Mouse (Mus musculus): Measurements from ENCODE around the gene Cntf.

Cntf gene

GRCm38 (mm10) chr19:12765308-12765707 lies at the start of gene Cntf:
Gene Cntf (minus strand): TSS chr19:12765632.
- no peak for DNase-seq (ENCODE audit: low spot score in 2 of 2)

DNA sequence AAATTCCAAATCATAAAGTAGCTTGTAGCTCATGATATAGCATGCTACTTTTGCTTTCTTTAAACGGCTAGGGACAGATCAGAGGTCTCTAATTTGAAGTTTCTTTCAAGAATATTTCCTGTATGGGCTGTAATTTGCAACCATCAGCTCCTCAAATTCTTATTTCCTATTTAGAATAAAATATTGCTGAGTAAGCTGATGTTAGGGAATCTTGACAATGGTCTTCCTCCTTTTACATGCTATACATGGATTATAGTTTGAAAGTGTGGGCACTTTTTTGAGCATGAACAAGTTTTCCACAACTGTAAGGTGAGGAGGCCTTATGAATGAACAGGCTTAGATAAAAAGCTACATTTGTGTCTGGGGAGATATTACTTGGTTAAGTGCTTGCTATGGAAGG lies 48.5 kb upstream of the Cntf start:
- no peak for DNase-seq (ENCODE audit: low spot score in 2 of 2)

GRCm38 (mm10) chr19:12812644-12813364 lies 47.4 kb upstream of the Cntf start:
- no peak for DNase-seq (ENCODE audit: low spot score in 2 of 2)

DNA sequence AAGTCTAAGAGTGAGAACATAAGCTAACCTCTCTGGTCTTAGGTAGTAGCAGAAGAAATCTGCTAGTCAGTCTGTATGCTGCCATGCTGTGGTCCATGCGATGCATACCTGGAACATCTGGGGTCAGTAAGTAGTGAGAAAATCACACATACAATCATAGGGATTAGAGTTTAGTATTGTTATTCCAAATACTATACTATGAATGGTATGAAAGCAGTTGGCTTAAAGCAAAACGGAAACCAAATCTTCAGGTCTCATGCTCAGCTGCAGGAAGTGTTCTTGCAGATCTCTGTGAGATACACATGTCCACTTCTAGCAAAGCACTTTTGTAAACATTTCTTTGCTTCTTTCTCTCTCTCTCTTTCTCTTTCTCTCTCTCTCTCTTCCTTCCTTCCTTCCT lies 40.8 kb upstream of the Cntf start:
- no peak for DNase-seq (ENCODE audit: low spot score in 2 of 2)

DNA sequence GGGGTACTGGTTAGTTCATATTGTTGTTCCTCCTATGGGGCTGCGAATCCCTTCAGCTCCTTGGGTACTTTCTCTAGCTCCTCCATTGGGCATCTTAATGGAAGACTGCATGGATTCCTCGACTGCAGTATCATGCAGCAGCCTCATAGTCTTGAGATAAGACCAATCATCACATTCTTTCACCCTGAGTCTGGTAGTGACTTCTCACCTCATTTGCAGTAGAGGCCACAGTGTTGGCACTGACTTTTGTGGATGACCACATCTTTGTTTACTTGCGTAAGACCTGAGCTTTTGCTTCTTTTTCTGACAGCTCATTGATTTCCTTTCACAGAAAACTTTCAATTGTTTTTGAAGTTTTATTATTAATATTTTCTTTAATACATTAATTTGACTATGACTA lies 40.3 kb upstream of the Cntf start:
- no peak for DNase-seq (ENCODE audit: low spot score in 2 of 2)

DNA sequence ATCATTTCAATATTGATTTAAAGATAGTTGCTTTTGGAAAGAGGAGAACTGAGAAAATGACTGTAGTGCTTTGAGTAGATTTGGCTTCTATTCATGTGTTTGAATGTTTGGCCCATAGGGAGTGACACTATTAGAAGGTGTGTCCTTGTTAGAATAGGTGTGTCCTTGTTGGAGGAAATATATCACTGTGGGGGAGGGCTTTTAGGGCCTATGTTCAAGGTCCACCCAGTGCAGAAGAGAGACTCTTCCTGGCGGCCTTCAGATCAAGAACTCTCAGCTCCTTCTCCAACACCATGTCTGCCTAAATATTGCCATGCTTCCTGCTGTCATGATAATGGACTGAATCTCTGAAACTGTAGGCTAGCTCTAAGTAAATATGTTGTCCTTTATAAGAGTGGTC lies 38.8 kb upstream of the Cntf start:
- DNase-seq (ENCODE audit: low spot score in 2 of 2) = no peak

GRCm38 (mm10) chr19:12802830-12803229 lies 37.4 kb upstream of the Cntf start:
- DNase-seq (ENCODE audit: low spot score in 2 of 2) = no peak

DNA sequence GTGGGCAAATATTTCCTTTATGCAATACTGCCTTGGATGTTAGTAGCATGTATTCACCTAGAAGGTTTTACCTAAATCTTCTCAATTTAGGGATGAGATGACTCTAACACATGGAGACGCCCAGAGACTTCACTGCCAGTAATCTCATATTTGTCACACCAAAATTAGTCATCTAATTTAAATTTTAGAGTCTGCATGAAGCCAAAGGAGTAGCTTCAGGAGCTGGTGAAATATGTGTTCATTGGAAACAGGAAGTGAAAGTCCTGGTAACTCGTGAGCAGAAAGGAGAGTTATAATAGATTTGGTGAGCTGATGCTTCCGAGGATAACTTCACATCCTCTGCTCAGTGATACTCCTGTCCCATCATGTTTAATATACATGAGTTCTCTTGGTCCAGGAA lies 35.6 kb upstream of the Cntf start:
- DNase-seq (ENCODE audit: low spot score in 2 of 2) = no peak

GRCm38 (mm10) chr19:12800621-12801020 lies 35.2 kb upstream of the Cntf start:
- DNase-seq (ENCODE audit: low spot score in 2 of 2) = no peak

DNA sequence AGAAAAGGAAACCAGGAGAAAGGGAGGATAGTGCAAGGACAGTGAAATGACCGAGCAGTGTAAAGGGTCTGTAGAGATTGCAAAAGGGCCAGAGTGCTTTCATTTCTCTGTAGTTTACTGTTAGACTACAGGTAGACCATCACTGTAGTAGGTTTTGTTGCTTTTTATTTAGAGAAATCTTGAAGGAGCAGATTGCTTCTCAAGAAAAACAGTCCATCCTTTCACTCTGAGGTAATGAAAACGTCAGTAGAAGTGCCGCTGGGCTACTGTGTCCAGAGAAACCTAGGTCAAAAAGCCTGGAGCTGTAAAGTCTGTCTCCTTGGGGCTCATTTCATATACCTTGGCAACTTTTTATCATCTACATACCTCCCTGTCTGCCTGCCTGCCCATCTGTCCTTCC lies 33.6 kb upstream of the Cntf start:
- DNase-seq (ENCODE audit: low spot score in 2 of 2) = no peak

DNA sequence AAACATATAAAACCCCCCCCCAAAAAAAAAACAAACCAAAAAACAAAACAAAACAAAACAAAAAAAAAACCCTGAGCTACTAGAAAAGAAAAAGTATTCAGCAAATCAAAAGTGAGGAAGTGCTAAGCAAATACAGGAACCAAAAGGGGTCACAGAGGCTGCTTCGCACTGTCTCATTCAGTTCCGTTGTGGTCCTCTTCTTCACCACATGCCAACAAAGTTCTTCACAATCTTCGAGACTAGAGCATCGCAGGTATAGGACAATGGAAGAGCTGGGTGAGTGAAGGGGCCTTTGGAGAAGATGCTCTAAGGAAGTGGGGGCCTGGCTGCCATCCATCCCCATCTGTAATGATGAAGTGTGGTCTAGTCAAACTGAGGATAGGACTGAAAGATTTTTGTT lies 33.0 kb upstream of the Cntf start:
- DNase-seq (ENCODE audit: low spot score in 2 of 2) = peak in 1 of 2 experiments; percentile 8

GRCm38 (mm10) chr19:12797071-12797470 lies 31.6 kb upstream of the Cntf start:
- no peak for DNase-seq (ENCODE audit: low spot score in 2 of 2)

DNA sequence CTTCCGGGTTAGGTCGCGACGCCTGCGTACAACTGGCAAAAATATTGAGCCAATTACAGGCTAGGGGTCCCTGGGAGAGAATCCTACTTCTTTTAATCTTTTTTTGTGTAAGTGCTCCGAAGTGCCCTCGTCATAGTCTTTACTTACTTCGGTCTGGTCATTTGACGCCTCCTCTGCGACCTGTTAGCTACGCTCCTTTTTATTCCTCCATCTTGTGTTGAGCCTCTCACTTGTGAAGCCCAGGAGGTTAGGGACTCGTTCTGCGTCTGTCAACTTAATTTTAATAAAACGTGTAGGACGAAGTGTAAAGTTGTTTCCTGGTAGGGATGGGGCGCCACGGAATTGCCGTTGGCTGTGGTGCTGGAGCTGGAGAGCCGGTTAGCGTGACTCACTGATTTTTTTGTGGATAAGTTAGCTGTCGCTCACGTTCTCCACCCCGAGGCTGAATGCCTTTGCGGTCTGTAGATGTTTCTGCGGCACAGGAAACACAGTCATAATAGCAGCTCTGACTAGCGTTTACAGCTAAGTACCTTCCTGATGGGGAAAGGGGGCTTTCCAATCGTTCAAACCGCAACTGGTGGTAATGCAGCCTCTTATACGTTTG lies 31.0 kb upstream of the Cntf start:
- peak; percentile 47 to 57 for DNase-seq (ENCODE audit: low spot score in 2 of 2)

DNA sequence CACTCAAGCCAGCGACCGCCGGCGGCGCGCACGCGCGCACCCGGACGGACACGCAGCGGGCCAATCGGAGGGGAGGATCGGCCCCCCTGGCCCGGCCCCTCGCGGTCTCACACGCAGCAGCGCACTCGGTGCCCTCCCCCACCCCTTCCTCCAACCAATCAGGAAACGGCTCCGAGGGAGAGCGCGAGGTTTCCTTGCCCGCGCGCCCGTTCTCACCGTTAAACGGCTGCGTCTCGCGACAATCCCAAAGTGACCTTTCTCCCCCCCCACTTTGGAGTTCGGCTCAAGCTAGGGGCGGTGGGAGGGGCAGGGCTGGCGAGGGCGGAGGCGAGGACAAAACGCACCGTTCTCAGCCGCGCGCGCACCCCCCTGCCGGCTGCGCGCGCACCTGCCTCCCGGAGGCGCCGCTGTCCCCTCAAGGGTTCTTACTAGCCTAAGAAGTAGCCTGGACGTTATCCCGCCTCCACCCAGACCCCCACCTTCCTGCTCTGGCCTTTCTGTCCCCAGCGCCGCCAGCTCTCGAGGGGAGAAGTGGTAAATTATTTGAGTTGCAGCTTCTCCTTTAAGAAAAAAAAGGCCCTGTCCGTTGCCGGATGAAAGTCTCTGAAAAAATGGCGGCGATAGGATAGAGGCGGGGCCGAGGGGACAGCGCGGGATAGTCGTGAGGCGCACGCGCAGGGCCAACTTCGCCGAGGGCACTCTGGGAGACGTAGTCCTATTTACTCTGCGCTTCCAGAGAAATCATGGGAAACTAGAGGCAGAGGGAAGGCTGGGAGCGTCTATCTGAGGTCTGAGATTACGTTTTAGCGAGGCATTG lies 30.3 kb upstream of the Cntf start, which contains the start of the genes Zfp91 and Lpxn:
Zfp91 (minus strand) TSS at position 616 of the 817 bp plus-strand sequence.
Lpxn (plus strand) TSS at position 683 of the 817 bp plus-strand sequence.
- DNase-seq (ENCODE audit: low spot score in 2 of 2) = peak; percentile 84 to 89

GRCm38 (mm10) chr19:12795110-12795509 lies 29.7 kb upstream of the Cntf start:
- DNase-seq (ENCODE audit: low spot score in 2 of 2) = no peak

DNA sequence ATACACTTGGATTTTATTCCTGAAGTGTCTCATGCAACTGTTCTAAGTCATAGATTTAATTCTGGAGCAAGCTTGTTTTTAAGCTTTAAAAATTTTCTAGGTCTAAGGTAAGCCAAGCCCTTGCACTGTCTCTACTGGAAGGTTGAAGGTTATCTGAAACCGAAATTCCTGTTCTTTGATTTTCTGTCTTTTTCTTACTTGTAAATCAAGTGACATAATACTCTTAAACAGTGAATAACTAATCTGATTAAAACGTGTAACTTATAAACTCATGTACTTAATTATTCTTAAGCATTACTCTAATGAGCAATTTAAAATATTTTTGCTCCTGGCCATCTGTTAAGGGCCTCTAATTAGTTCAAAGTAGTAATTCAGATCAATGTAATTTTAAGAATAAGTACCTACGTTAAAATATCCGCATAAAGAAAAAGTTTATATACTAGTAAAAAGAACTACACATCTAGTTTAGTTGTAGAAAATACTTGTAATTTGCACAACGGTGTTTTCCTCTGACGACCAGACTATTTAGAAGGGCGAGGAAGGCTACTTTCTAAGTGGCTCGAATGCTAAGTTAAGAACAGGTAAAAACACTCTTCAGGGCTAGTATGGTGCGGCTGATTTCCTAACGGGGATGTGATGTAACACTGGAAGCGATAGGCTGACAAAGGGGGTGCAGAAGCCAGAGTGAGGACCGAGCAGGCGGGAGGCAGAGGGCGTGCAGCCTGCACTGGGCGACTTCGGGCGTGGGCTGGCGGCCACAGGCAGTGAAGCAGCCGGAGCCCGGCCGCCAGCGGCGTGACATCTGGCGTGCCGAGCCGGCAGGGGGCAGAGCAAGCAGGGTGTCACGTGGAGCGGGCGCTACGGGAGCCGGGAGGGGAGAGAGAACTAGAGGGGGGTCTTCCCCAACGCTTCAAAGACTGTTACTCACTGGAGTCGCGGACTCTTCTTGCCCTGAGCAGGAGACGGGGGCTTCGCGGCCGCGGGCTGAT lies 28.9 kb upstream of the Cntf start:
- DNase-seq (ENCODE audit: low spot score in 2 of 2) = peak; percentile 89 to 92

DNA sequence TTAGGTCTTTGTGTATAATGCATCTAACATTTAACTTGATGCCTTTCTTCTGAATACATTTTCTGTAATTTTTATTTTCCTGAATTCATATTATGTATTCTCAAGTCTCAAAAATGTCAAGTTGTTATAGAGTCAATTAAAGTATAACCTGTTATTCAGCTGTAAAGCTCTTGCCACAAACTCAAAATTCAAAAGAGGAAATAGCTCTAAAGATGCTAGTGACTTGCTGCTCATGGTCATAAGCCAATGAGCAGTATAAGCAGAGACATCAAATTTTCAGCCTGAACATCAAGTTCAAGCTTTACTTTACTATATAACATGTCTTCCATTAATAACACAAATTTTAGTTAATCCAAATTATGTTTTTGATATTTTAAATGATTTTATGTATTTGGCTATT lies 26.9 kb upstream of the Cntf start:
- DNase-seq (ENCODE audit: low spot score in 2 of 2) = no peak

DNA sequence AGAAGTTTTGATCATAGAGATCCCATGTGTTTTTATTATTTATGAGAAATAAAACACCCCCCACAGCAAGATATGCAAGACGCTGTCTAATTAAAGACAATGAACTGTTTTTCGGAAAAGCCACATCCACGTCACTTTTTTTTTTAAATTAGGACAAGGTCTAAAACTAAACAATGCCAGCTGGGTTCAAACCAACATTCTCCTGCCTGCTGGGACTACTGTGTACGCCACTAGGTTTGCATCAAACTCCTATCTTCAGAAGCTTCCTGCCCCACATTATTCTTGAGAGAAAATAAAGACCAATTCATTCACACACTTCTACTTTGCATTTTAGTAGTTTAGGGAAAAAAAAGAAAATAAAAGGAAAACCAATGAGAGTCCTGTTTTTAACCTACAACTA lies 22.3 kb upstream of the Cntf start:
- DNase-seq (ENCODE audit: low spot score in 2 of 2) = no peak

DNA sequence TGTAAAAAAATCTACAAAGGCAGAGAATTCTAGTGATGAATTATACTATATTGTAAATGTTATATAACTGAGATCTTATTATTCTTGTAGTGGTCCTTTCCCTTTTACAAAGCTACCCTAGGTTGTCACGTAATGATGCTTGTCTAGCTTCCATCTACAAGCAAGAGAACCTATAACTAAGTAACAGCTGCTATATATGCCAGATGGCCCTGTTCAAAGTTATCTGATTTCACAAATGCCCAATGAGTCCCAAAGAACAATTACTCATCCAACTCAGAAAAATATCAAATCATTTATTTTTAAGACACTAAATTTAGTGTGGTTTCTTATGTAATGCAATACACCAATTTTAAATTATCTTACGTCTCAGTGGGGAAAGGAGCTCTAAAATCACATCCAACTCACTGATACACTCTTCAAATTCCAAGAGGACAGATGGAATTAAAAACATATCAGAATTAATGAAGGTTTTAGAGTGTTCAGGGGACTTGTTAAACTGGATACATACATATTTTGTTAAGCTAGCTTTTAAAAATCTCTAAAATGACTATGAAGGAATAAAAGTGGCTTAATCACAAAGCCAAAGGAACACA lies 21.5 kb upstream of the Cntf start:
- DNase-seq (ENCODE audit: low spot score in 2 of 2) = no peak

DNA sequence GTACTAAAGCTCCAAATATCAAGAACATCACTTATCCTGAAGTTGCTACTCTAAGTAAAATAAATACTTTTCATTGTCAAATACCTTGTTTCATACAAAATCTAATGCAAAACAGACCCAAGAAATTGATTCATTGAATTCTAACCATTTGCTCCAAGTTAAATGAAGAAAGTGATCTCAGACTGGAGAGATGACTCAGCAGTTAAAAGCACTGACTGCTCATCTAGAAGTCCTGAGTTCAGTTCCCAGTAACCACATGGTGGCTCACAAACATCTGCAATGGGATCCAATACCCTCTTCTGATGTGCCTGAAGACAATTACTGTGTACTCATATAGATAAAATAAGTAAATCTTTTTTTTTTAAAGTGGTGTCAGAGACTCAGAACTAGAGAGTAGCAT lies 15.0 kb upstream of the Cntf start:
- DNase-seq (ENCODE audit: low spot score in 2 of 2) = no peak

- DNase-seq (ENCODE audit: low spot score in 2 of 2) = no peak
Observed at GRCm38 (mm10) chr19:12770888-12771287, 5.5 kb upstream of the Cntf start.
